Mouse (Mus musculus) mature B cell (primary cell): ENCODE data around the gene Vmn1r81.

Source experiments
- in situ Hi-C: fragments of 300-500 bp; cut with MboI; formaldehyde crosslinking; loops from 2 replicates; pipeline ENCODE4 v1.14.3; 2019

Gene Vmn1r81

GRCm38 (mm10) chr7:12268169-12268568 lies at the start of gene Vmn1r81:
Gene Vmn1r81, minus strand, starts transcription at chr7:12268269.
- in situ Hi-C loops = no loop called here

GRCm38 (mm10) chr7:12300130-12300529 lies 32.1 kb upstream of the Vmn1r81 start, which contains the start of gene Vmn1r82:
Gene Vmn1r82, plus strand, starts transcription at chr7:12300430.
- in situ Hi-C loops = no loop called here

- in situ Hi-C loops = no loop called here
Observed at GRCm38 (mm10) chr7:12204141-12204540, 63.9 kb downstream of the Vmn1r81 start.
